Mouse (Mus musculus): ENCODE data around the gene Clec16a. TPM values are rescaled to one million over a fixed set of nuclear protein-coding genes. Genes with fewer than 3 reads are reported as not detected.

The Clec16a gene
- 2.4 and 3.1 TPM in 2 replicates for polyA plus RNA-seq (2012; rRNA removed)

GRCm38 (mm10) chr16:10544995-10545622 is at the start of gene Clec16a:
Clec16a (plus strand) TSS chr16:10545339.

GRCm38 (mm10) chr16:10542698-10543365 is 2.3 kb upstream of the Clec16a start, which contains the start of gene Dexi:
Dexi (minus strand) TSS chr16:10543054.

DNA sequence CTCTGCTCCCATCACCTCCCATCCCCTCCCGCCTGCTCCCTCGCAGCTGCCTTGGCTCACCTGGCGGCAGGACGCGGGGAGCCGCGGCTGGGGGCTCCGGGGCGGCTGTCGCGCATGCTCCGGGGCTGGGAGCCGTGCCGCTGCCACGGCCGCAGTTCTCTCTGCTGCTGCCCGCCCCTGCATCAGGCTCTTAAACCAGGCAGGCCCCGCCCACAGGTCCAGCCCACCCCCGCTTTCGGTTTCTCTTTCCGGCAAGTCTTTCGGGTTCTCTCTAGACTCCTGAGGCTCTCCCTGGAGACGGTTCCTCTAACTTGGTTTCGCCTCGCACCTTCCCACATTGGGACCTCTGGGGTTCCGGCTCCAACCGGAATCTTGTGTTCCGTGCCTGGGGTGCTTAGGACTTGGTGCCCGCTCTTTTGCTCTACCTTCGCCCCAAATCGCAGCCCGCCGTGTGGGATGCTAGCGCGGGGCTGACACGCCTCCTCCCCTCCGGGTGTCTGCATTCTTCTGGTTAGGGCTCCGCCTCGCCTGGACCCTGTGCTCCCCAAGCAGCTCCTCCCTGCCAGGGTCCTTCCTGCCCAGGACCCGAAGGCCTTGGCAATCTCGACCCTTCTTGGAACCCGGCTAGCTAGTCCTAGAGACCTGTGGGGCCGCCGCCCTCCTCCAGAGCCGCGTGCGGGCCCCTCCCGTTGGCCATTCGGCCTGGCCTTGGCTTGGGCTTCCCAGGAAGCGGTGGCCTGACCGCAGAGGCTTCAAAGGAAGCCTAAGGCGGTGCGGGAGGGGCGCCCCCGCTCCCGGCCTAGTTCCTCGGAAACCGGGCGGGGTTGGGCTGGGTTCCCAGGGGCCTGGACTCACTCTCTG is 240.5 kb downstream of the Clec16a start, which contains the start of gene Socs1:
Gene Socs1, minus strand, starts transcription at position 166 of the 861 bp plus-strand sequence.

GRCm38 (mm10) chr16:10788271-10788670 is 243.1 kb downstream of the Clec16a start, which contains the start of gene Tnp2:
Tnp2 (minus strand) TSS chr16:10788660.

DNA sequence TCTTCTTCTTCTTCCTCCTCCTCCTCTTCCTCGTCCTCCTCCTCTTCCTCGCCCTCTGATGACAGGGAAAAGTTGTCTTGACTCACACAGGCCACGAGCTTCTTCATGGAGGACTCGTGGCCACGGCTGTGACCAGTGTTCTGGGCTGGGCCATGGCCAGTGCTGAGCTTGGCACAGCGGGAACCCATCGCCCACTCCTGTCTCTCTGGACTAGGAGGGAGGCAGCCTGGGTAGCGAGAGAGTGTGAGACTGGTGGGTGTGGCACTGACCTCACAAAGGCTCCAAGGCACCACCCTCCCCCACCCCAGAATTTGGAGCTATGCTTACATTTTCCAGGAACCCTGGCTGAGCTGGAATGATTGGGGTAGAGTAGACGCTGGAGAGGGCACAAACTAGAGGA is 245.6 kb downstream of the Clec16a start, which contains the start of gene Prm3:
Gene Prm3, minus strand, starts transcription at position 213 of the 400 bp plus-strand sequence.

Other genes starting within 250 kb of the Clec16a start
- gene Emp2, start 231.4 kb upstream of the Clec16a start, polyA plus RNA-seq (2012; rRNA removed): 3.8 and 3.9 TPM in 2 replicates
- gene Tekt5, start 149.8 kb upstream of the Clec16a start, polyA plus RNA-seq (2012; rRNA removed): 0.15 and 0.18 TPM in 2 replicates
- 19.8 and 21.0 TPM in 2 replicates for gene Nubp1, start 133.4 kb upstream of the Clec16a start, polyA plus RNA-seq (2012; rRNA removed)
- gene Tvp23a, start 98.0 kb upstream of the Clec16a start, polyA plus RNA-seq (2012; rRNA removed): 0.22 and 0.35 TPM in 2 replicates
- 0.03 and 0.05 TPM in 2 replicates for gene Ciita, start 65.3 kb upstream of the Clec16a start, polyA plus RNA-seq (2012; rRNA removed)
- gene Dexi, start 2.3 kb upstream of the Clec16a start, polyA plus RNA-seq (2012; rRNA removed): 3.9 and 4.6 TPM in 2 replicates
- gene Socs1, start 240.2 kb downstream of the Clec16a start, polyA plus RNA-seq (2012; rRNA removed): 0.28 and 0.43 TPM in 2 replicates
- gene Tnp2, start 243.3 kb downstream of the Clec16a start, polyA plus RNA-seq (2012; rRNA removed): not detected in 2 replicates
- gene Prm3, start 245.6 kb downstream of the Clec16a start, polyA plus RNA-seq (2012; rRNA removed): not detected in 2 replicates